Mouse (Mus musculus): ENCODE results near the gene Smyd4.
"Not testable (repeated sequence)": the region's sequence is repeated elsewhere in the genome, so short reads cannot be mapped to it uniquely, and the experiment has no call there.

Smyd4 gene

DNA sequence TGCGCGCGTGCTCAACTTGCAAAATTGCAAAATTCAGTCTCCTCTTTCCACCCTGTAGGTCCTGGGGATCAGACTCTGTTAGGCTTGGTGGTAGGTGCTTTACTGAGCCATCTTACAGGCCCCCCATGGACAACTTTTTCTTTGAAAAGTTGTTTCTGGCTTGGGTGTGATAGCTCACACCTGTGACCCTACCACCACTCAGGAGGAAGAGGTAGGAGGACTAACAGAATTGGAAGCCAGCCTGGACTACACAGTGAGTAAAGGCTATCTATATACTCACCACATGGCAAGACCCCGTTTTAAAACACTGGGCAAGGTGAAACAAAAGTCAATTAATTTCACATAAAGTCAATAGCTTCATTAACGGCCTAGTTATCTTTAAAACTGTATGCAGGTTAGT is 3.5 kb upstream of the Smyd4 start:
- no peak for DNase-seq (ENCODE audit: low read depth, low spot score)

DNA sequence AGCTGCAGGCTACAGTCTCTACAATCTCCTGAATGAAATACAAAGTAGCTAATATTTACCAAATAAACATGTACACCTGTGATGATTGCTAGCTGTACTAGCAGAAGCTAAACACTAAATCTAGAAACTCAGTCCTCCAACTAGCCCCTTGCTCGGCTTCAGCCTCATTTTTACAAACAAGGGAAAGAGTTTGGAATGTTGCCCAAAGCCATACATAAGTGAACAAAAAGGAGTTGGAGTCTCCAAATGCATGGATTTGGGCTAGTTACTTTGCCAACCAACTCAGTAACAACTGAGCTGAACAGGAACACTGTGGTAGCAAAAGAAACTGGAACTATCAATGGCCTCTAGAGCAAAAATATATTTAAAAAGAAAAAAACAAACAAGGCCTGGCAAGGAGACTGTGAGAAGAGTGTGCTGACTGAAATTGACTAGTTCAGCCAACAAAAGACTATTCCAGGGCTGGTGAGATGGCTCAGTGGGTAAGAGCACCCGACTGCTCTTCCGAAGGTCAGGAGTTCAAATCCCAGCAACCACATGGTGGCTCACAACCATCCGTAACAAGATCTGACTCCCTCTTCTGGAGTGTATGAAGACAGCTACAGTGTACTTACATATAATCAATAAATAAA is 1.6 kb upstream of the Smyd4 start:
- DNase-seq (ENCODE audit: low read depth, low spot score): no peak

GRCm38 (mm10) chr11:75347188-75347585 is 1.0 kb upstream of the Smyd4 start:
- DNase-seq (ENCODE audit: low read depth, low spot score): no peak

- no peak for DNase-seq (ENCODE audit: low read depth, low spot score)
These were observed 637 bp upstream of the Smyd4 start for GRCm38 (mm10) chr11:75347596-75347995.

DNA sequence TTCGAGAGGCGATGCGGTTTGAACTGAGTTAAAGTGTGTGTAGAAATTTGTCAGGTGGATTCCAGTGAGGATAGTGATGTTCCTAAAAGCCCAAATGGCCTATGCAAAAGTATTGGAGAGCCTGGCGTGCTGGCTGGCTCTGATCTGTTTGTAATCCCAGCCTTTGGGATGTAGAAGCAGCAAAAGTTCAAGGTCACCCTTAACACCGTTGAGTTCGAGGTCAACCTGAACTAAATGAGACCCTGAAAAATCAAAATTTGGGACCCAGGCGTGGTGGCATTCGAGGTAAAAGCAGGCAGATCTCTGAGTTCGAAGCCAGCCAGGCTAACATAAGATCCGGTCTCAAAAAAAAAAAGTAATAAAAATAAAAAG is 643 bp downstream of the Smyd4 start:
- DNase-seq (ENCODE audit: low read depth, low spot score): no peak

DNA sequence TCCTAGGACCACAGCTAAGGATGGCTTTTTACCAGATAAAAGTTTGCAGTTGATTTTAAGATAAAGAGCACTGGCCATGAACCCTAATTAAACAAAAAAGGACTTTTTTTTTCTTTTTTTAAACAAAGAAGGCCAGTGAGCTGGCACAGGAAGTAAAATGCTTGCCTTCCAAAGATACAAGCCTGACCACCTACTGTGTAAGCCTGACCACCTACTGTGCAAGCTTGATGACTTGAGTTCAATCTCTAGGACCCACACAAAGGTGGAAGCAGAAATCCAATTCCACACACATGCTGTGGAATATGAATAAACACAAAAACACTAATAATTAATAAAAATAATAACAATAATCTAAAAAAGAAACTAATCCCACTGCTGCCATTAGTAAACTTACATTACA is 3.0 kb downstream of the Smyd4 start:
- DNase-seq (ENCODE audit: low read depth, low spot score): no peak

- no peak for DNase-seq (ENCODE audit: low read depth, low spot score)
These were observed 7.2 kb downstream of the Smyd4 start for GRCm38 (mm10) chr11:75355475-75355874.

- peak; percentile 6 for DNase-seq (ENCODE audit: low read depth, low spot score)
These were observed 28.9 kb downstream of the Smyd4 start for GRCm38 (mm10) chr11:75377125-75377524.

DNA sequence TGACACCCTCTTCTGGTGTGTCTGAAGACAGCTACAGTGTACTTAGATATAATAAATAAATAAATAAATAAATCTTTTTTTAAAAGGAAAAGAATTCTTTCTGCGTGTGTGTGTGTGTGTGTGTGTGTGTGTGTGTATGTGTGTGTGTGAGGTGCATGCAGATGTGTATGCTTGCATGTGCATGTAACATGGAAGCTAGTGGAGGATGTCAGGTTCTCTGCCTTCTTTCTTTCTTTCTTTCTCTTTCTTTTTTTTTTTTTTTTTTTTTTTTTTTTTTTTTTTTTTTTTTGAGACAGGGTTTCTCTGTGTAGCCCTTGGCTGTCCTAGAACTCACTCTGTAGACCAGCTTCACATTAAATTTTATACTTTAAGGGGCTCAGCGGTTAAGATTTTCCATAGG is 30.6 kb downstream of the Smyd4 start:
- not testable (repeated sequence) for DNase-seq (ENCODE audit: low read depth, low spot score)

GRCm38 (mm10) chr11:75383529-75383928 is 35.3 kb downstream of the Smyd4 start:
- DNase-seq (ENCODE audit: low read depth, low spot score): peak; percentile 33

GRCm38 (mm10) chr11:75395611-75396010 is 47.4 kb downstream of the Smyd4 start:
- DNase-seq (ENCODE audit: low read depth, low spot score): no peak

DNA sequence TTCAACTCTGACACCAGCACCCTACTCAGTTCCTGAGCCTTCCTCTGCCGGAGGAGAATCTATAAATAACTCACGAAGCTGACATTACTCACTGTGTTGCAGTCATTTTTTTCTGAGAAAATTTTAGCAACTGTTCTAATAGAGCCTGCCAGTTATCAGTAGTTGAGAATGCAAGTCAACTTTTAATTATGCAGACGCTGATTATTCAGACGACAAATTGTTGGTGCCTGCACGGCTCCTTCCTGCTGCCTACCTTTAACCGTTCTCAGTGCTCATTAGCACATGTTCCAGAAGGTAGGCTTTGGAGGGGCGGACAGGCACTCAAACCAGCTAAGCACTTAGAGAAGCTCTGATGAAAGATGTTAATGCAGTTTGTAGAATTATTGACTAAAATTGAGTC is 49.2 kb downstream of the Smyd4 start:
- DNase-seq (ENCODE audit: low read depth, low spot score): no peak

DNA sequence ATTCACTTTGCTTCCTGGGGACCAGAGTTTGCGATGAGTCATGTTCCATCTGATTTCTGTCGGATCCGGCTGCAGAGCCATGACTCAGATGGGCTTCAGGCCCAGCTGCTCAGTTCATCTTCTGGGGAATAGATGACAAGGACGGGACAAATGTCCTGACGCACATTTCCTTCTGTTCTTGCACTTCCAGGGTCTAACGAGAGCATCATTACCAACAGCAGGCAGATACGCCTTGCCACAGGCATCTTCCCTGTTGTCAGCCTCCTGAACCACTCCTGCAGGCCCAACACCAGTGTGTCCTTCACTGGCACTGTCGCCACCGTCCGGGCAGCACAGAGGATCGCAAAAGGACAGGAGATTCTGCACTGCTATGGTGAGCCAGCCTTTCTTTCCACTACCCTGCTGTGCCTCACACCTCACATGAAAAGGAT is 51.2 kb downstream of the Smyd4 start:
- no peak for DNase-seq (ENCODE audit: low read depth, low spot score)

DNA sequence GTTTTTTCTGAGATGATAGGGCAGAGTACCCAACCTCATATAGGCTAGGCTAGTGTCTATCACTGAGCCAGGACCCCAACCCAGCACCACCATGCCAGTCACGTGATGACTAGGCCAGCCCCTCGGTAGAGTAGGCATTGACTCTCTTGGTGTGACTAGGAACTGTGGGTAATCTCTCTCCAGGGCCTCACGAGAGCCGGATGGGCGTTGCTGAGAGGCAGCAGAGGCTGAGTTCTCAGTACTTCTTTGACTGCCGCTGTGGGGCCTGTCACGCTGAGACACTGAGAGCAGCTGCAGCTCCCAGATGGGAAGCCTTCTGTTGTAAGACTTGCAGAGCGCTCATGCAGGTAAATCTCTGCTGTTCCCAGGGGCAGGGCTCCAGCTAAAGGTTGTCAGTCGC is 51.9 kb downstream of the Smyd4 start:
- no peak for DNase-seq (ENCODE audit: low read depth, low spot score)

GRCm38 (mm10) chr11:75402271-75402690 is 54.0 kb downstream of the Smyd4 start:
- no peak for DNase-seq (ENCODE audit: low read depth, low spot score)

- no peak for DNase-seq (ENCODE audit: low read depth, low spot score)
These were observed 55.2 kb downstream of the Smyd4 start for GRCm38 (mm10) chr11:75403301-75404052.

GRCm38 (mm10) chr11:75404801-75405200 is 56.6 kb downstream of the Smyd4 start:
- no peak for DNase-seq (ENCODE audit: low read depth, low spot score)

- DNase-seq (ENCODE audit: low read depth, low spot score): no peak
These were observed 57.9 kb downstream of the Smyd4 start for GRCm38 (mm10) chr11:75406104-75406503.

GRCm38 (mm10) chr11:75406865-75407264 is 58.6 kb downstream of the Smyd4 start:
- DNase-seq (ENCODE audit: low read depth, low spot score): peak; percentile 40

- no peak for DNase-seq (ENCODE audit: low read depth, low spot score)
These were observed 61.7 kb downstream of the Smyd4 start for GRCm38 (mm10) chr11:75409679-75410575.

DNA sequence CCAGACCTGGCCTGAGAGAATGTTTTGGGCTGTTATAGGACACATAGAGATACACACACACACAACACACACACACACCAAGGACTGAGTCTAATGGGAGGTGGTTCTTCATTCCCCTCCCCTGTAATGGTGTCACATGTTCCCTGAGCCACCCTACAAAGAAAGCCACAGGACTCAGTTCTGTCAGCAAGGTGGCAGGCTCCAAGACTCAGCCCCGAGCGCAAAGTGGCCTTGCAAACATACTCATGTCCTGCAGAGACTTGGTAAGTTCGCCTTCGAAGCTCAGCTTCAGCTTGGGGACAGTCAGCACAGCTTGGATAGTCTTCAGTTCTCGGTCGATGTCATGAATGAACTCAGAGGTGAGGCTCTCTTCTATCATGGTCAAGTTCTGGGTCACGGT is 62.4 kb downstream of the Smyd4 start:
- no peak for DNase-seq (ENCODE audit: low read depth, low spot score)

- DNase-seq (ENCODE audit: low read depth, low spot score): no peak
These were observed 66.9 kb downstream of the Smyd4 start for GRCm38 (mm10) chr11:75415096-75415495.

Measured in c-Kit-negative CD71-positive TER-119-positive erythroid progenitor cells, embryonic 14.5 days (primary cell).